15 mouse cellular contexts compared by ENCODE assay signal in the genomic region with DNA sequence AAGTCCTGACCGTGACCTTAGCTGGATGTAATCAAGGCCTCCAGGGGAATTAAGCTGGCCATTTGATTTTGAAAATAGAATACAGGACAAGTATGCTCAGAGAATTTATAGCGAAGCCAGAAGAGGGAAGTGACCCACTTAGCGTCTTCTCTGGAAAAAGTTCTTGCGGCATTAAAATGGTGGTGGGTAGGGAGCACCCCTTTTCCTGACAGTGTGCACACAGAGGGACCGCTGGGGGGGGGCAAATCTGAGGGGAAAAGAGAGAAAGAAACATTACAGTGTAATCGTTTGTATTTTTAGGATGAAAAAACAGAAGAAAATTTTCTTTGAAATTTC.
A peak's percentile ranks its signal among the peaks of the same experiment; 100 is the strongest.
DNase-seq lines count a peak whose midpoint lies in the region; ATAC-seq and TF ChIP-seq lines count a peak whose summit lies in the region.
"Had no signal": no experiment of that assay in that cellular context is flagged by ENCODE, and none has a peak within 500 bp of the region (broad histone marks: within the 10 kb centered on the region; RNA-seq: fewer than 3 reads in every experiment).

No protein-coding gene starts in this region.

- no peak for TF ChIP-seq CTCF in lung, embryonic 14.5 days (IDR thresholded peaks at IDR 0.05; ENCODE audit: low read depth)

- peak; percentile 49 for DNase-seq in heart, adult 11 months
- DNase-seq in heart, adult 8-10 months (ENCODE audit: low spot score) = no peak
- no peak for DNase-seq in lung, embryonic 14.5 days
- no peak for DNase-seq in lung, postnatal 4 days
- DNase-seq in spleen, postnatal 4 days (ENCODE audit: low spot score in 2 of 2) = no peak
- DNase-seq: cerebellum, adult 2 months; gastrocnemius, postnatal 36 days; kidney, postnatal 36 days had no signal

- no peak overlapping the region for H3K9ac ChIP-seq in lung, embryonic 14.5 days
- no peak overlapping the region for H3K9ac ChIP-seq in embryonic facial prominence, embryonic 13.5 days
- no peak overlapping the region for H3K9ac ChIP-seq in limb, embryonic 13.5 days
- H3K9ac ChIP-seq: liver, embryonic 15.5 days; stomach, embryonic 15.5 days had no signal

- H3K9me3 ChIP-seq in lung, embryonic 14.5 days (ENCODE audit: low read depth, low read length) = no peaks in the 10 kb centered on the region
- H3K9me3 ChIP-seq in embryonic facial prominence, embryonic 13.5 days = no peaks in the 10 kb centered on the region
- peaks cover 3% of the 10 kb centered on the region; the same call in 1 of the 2 replicates for H3K9me3 ChIP-seq in limb, embryonic 13.5 days
- H3K9me3 ChIP-seq: liver, embryonic 15.5 days; stomach, embryonic 15.5 days had no signal

- H3K36me3 ChIP-seq in lung, embryonic 14.5 days (ENCODE audit: insufficient read depth) = no peaks in the 10 kb centered on the region
- no peaks in the 10 kb centered on the region for H3K36me3 ChIP-seq in embryonic facial prominence, embryonic 13.5 days
- no peaks in the 10 kb centered on the region for H3K36me3 ChIP-seq in limb, embryonic 13.5 days
- H3K36me3 ChIP-seq: liver, embryonic 15.5 days; stomach, embryonic 15.5 days had no signal

- peak overlapping the region; percentile 30; the same call in 1 of the 2 replicates for H3K27ac ChIP-seq in lung, embryonic 14.5 days (ENCODE audit: low read depth)
- no peak overlapping the region for H3K27ac ChIP-seq in embryonic facial prominence, embryonic 13.5 days
- no peak overlapping the region; the same call in 1 of the 2 replicates for H3K27ac ChIP-seq in limb, embryonic 13.5 days
- H3K27ac ChIP-seq: hindbrain, postnatal 0 days; liver, embryonic 15.5 days; stomach, embryonic 15.5 days had no signal

- peak overlapping the region; percentile 23; the same call in 1 of the 2 replicates for H3K4me2 ChIP-seq in lung, embryonic 14.5 days
- peak overlapping the region; percentile 30 for H3K4me2 ChIP-seq in embryonic facial prominence, embryonic 13.5 days
- peak overlapping the region; percentile 12 for H3K4me2 ChIP-seq in limb, embryonic 13.5 days (replicated peaks)
- H3K4me2 ChIP-seq: liver, embryonic 15.5 days; stomach, embryonic 15.5 days had no signal

- no peaks in the 10 kb centered on the region for H3K27me3 ChIP-seq in lung, embryonic 14.5 days (ENCODE audit: insufficient read depth, low read length)
- H3K27me3 ChIP-seq in embryonic facial prominence, embryonic 13.5 days = no peaks in the 10 kb centered on the region
- 0 out of 2 replicates have a peak, but pooled peaks cover 3% of the 10 kb centered on the region for H3K27me3 ChIP-seq in limb, embryonic 13.5 days
- H3K27me3 ChIP-seq: Patski; stomach, embryonic 15.5 days had no signal

- ATAC-seq in lung, embryonic 14.5 days (ENCODE audit: insufficient read depth) = no peak
- no peak for ATAC-seq in embryonic facial prominence, embryonic 13.5 days (ENCODE audit: insufficient number of reproducible peaks, insufficient read depth, low FRiP score, low TSS enrichment, low read depth)
- no peak for ATAC-seq in limb, embryonic 13.5 days (ENCODE audit: low FRiP score, low read depth)
- ATAC-seq: forebrain, embryonic 16.5 days; hindbrain, postnatal 0 days; Patski had no signal

- H3K4me3 ChIP-seq in lung, embryonic 14.5 days (ENCODE audit: low read depth, low read length) = no peak overlapping the region
- no peak overlapping the region for H3K4me3 ChIP-seq in embryonic facial prominence, embryonic 13.5 days
- H3K4me3 ChIP-seq in limb, embryonic 13.5 days = no peak overlapping the region
- H3K4me3 ChIP-seq: liver, embryonic 15.5 days; stomach, embryonic 15.5 days had no signal

- H3K4me1 ChIP-seq in lung, embryonic 14.5 days (ENCODE audit: insufficient read depth) = peaks cover 12% of the 10 kb centered on the region
- peaks cover 18% of the 10 kb centered on the region for H3K4me1 ChIP-seq in embryonic facial prominence, embryonic 13.5 days
- peaks cover 19% of the 10 kb centered on the region for H3K4me1 ChIP-seq in limb, embryonic 13.5 days
- H3K4me1 ChIP-seq: liver, embryonic 15.5 days; stomach, embryonic 15.5 days had no signal

- WGBS in lung, embryonic 14.5 days = 68% methylated on average over 6 of the region's 6 CpGs
- 42% methylated on average over 6 of the region's 6 CpGs for WGBS in embryonic facial prominence, embryonic 13.5 days
- 51% methylated on average over 6 of the region's 6 CpGs for whole genome bisulfite sequencing in limb, embryonic 13.5 days
